In genomic region chr8:121273620-121274019, GRCm38 (mm10) we compare ENCODE assay signal across 11 mouse cellular contexts.
DNase-seq lines count a peak whose midpoint lies in the region; ATAC-seq and TF ChIP-seq lines count a peak whose summit lies in the region.
"Had no signal": no experiment of that assay in that cellular context is flagged by ENCODE, and none has a peak within 500 bp of the region (broad histone marks: within the 10 kb centered on the region; RNA-seq: fewer than 3 reads in every experiment).

No protein-coding gene starts in this region.

- H3K9me3 ChIP-seq in forebrain, embryonic 15.5 days = no peaks in the 10 kb centered on the region
- no peaks in the 10 kb centered on the region for H3K9me3 ChIP-seq in forebrain, embryonic 10.5 days
- H3K9me3 ChIP-seq: limb, embryonic 13.5 days; stomach, embryonic 15.5 days had no signal

- DNase-seq in forebrain, embryonic 10.5 days (ENCODE audit: extremely low spot score, low spot score) = no peak
- DNase-seq in testis, postnatal 14 days (ENCODE audit: low spot score) = no peak
- DNase-seq in layer of hippocampus, adult 9-11 months = peak; percentile 26
- DNase-seq in gastrocnemius, postnatal 14 days = no peak
- DNase-seq in adrenal gland, postnatal 10 days = no peak

- no peak for TF ChIP-seq CTCF in testis, adult 2 months (IDR thresholded peaks at IDR 0.05; ENCODE audit: control insufficient read depth, insufficient read depth, insufficient replicate concordance, low read depth, low read length)

- no peak overlapping the region for H3K9ac ChIP-seq in forebrain, embryonic 15.5 days (replicated peaks)
- H3K9ac ChIP-seq: limb, embryonic 13.5 days; stomach, embryonic 15.5 days had no signal

- no peak overlapping the region for H3K4me3 ChIP-seq in forebrain, embryonic 15.5 days
- no peak overlapping the region for H3K4me3 ChIP-seq in forebrain, embryonic 10.5 days
- peak overlapping the region; percentile 85 for H3K4me3 ChIP-seq in testis, adult 2 months (ENCODE audit: control insufficient read depth, low read depth, low read length)
- H3K4me3 ChIP-seq: stomach, embryonic 15.5 days had no signal

- no peaks in the 10 kb centered on the region for H3K36me3 ChIP-seq in forebrain, embryonic 15.5 days
- H3K36me3 ChIP-seq in forebrain, embryonic 10.5 days (replicated peaks) = no peaks in the 10 kb centered on the region
- H3K36me3 ChIP-seq in testis, adult 2 months (ENCODE audit: control insufficient read depth, insufficient read depth, low read length) = no peaks in the 10 kb centered on the region
- H3K36me3 ChIP-seq: limb, embryonic 13.5 days; stomach, embryonic 15.5 days had no signal

- peaks cover 19% of the 10 kb centered on the region for H3K4me1 ChIP-seq in forebrain, embryonic 15.5 days
- peaks cover 24% of the 10 kb centered on the region for H3K4me1 ChIP-seq in forebrain, embryonic 10.5 days
- H3K4me1 ChIP-seq in testis, adult 2 months (ENCODE audit: control insufficient read depth, insufficient read depth, low read length) = peaks cover 9% of the 10 kb centered on the region
- H3K4me1 ChIP-seq: stomach, embryonic 15.5 days had no signal

- 0 out of 2 replicates have a peak overlapping the region, but pooled peaks have one; percentile 6 for H3K4me2 ChIP-seq in forebrain, embryonic 15.5 days (replicated peaks)

- peak overlapping the region; percentile 54 for H3K27ac ChIP-seq in forebrain, embryonic 15.5 days (replicated peaks)
- H3K27ac ChIP-seq in forebrain, embryonic 10.5 days = no peak overlapping the region; the same call in none of the 2 replicates
- no peak overlapping the region for H3K27ac ChIP-seq in testis, adult 2 months (ENCODE audit: control insufficient read depth, insufficient read depth, low read depth, low read length)
- H3K27ac ChIP-seq: limb, embryonic 13.5 days; stomach, embryonic 15.5 days had no signal

- peak; percentile 84 for ATAC-seq in forebrain, embryonic 15.5 days (replicated peaks)
- ATAC-seq in megakaryocyte, adult 5-6 weeks (ENCODE audit: poor library complexity, severe bottlenecking) = no peak
- ATAC-seq: Patski had no signal

- WGBS in forebrain, embryonic 15.5 days = 60% methylated on average over 15 of the region's 15 CpGs
- 87% methylated on average over 15 of the region's 15 CpGs for WGBS in forebrain, embryonic 10.5 days

- intact Hi-C loops in gastrocnemius, postnatal 14 days (cut with DNase I; ENCODE audit: low total_unique reads) = no loop called here

- no peaks in the 10 kb centered on the region for H3K27me3 ChIP-seq in forebrain, embryonic 15.5 days
- 0 out of 2 replicates have a peak, but pooled peaks cover 7% of the 10 kb centered on the region for H3K27me3 ChIP-seq in forebrain, embryonic 10.5 days (ENCODE audit: poor library complexity, severe bottlenecking)
- H3K27me3 ChIP-seq in testis, adult 2 months (ENCODE audit: control insufficient read depth, insufficient read depth, low read length) = no peaks in the 10 kb centered on the region
- H3K27me3 ChIP-seq: stomach, embryonic 15.5 days had no signal

- TF ChIP-seq POLR2A in testis, adult 2 months (IDR thresholded peaks at IDR 0.05; ENCODE audit: control insufficient read depth, low read depth, low read length) = no peak; the same call in 1 of the 2 replicates
